Mouse (Mus musculus) liver, adult 10 weeks (tissue): Measurements from ENCODE around the gene Olfr1247. TPM values are rescaled to one million over a fixed set of nuclear protein-coding genes. Genes with fewer than 3 reads are reported as not detected.

Experiments used
- polyA plus RNA-seq: library from polyadenylated mRNA; stranded (reverse); fragments of 350-450 nt; fragmentation: Illumina TruSeq; extraction: RNeasy Lipid Tissue Mini Kit (QIAGEN cat#74804); gene quantifications from one replicate; pipeline ENCODE4 v1.2.3, GENCODE M21; 2014; ENCODE audit warnings: low read depth, low replicate concordance

Olfr1247 gene
- not detected for polyA plus RNA-seq

GRCm38 (mm10) chr2:89614030-89614429 is at the start of gene Olfr1247:
TSS of gene Olfr1247 (minus strand) at chr2:89614130.

DNA sequence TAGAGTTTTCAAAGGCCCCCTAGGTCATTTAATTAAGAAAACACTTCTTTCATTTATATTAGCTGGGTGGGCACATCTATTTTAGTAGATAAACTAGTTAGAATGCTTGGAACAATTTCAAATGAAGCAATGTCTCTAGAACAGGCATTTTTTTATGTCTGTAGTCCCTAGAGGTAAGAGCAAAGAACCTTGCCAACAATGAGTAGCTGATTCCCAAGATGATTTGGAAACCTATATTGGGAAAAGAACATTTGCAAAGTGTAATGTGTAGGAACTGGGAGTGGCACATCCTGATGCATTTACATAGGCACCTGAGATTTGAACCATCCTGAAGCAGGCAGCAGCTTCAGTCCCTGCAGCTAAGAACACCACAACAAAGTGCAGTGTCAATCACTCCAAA is 47.4 kb upstream of the Olfr1247 start, which contains the start of gene Olfr1250:
Gene Olfr1250, minus strand, starts transcription at position 101 of the 400 bp plus-strand sequence.

GRCm38 (mm10) chr2:89634883-89635282 is 21.0 kb upstream of the Olfr1247 start, which contains the start of gene Olfr1249:
TSS of gene Olfr1249 (minus strand) at chr2:89634983.

GRCm38 (mm10) chr2:89618145-89618544 is 4.2 kb upstream of the Olfr1247 start, which contains the start of gene Olfr1248:
TSS of gene Olfr1248 (minus strand) at chr2:89618245.

DNA sequence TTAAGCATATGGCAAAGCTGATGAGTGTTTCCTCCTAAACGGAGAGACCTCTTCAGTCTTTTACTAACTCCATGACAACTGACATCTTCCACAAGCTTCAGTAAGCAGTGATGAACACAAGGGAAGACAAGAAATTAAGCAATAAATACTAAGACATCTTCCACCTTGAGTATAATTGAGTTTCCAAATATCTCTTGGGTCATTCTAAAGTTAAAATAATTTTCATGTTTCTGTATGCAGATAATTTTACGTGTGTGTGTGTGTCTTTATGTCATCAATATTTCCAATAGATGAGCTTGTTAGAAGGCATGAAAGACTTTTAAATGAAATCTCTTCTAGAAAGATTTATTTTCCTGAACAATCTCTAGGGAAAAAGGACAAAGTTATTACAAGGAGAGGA is 20.9 kb downstream of the Olfr1247 start, which contains the start of gene Olfr1246:
Gene Olfr1246, minus strand, starts transcription at position 101 of the 400 bp plus-strand sequence.

GRCm38 (mm10) chr2:89578347-89578746 is 35.6 kb downstream of the Olfr1247 start, which contains the start of gene Olfr1245:
TSS of gene Olfr1245 (minus strand) at chr2:89578447.

Other genes with a start within 250 kb of the Olfr1247 start
- gene Olfr1234, start 249.3 kb downstream of the Olfr1247 start, polyA plus RNA-seq, result not detected
- gene Olfr1238, start 204.5 kb downstream of the Olfr1247 start, polyA plus RNA-seq, result not detected
- gene Olfr1239, start 193.7 kb downstream of the Olfr1247 start, polyA plus RNA-seq, result not detected
- not detected for gene Olfr1240, start 171.1 kb downstream of the Olfr1247 start, polyA plus RNA-seq
- not detected for gene Olfr1241, start 127.0 kb downstream of the Olfr1247 start, polyA plus RNA-seq
- not detected for gene Olfr1242, start 115.8 kb downstream of the Olfr1247 start, polyA plus RNA-seq
- not detected for gene Olfr1243, start 82.6 kb downstream of the Olfr1247 start, polyA plus RNA-seq
- not detected for gene Olfr1245, start 35.7 kb downstream of the Olfr1247 start, polyA plus RNA-seq
- gene Olfr1246, start 21.0 kb downstream of the Olfr1247 start, polyA plus RNA-seq, result not detected
- not detected for gene Olfr1248, start 4.1 kb upstream of the Olfr1247 start, polyA plus RNA-seq
- gene Olfr1249, start 20.9 kb upstream of the Olfr1247 start, polyA plus RNA-seq, result not detected
- not detected for gene Olfr1250, start 47.3 kb upstream of the Olfr1247 start, polyA plus RNA-seq
- not detected for gene Olfr1251, start 57.8 kb upstream of the Olfr1247 start, polyA plus RNA-seq
- not detected for gene Olfr1252, start 110.9 kb upstream of the Olfr1247 start, polyA plus RNA-seq
- gene Olfr1253, start 143.0 kb upstream of the Olfr1247 start, polyA plus RNA-seq, result not detected
- not detected for gene Olfr1254, start 179.5 kb upstream of the Olfr1247 start, polyA plus RNA-seq
- not detected for gene Olfr1255, start 197.9 kb upstream of the Olfr1247 start, polyA plus RNA-seq
- not detected for gene Olfr1256, start 227.4 kb upstream of the Olfr1247 start, polyA plus RNA-seq
- gene Olfr48, start 234.1 kb upstream of the Olfr1247 start, polyA plus RNA-seq, result not detected